Mouse (Mus musculus): Measurements from ENCODE around the gene Fchsd2. TPM values are rescaled to one million over a fixed set of nuclear protein-coding genes. Genes with fewer than 3 reads are reported as not detected.
A peak's percentile ranks its signal among the peaks of the same experiment; 100 is the strongest.

The Fchsd2 gene
- total and polyA plus RNA-seq, 3 experiments, result 9.7 to 31.3 (median 14.9) TPM

DNA sequence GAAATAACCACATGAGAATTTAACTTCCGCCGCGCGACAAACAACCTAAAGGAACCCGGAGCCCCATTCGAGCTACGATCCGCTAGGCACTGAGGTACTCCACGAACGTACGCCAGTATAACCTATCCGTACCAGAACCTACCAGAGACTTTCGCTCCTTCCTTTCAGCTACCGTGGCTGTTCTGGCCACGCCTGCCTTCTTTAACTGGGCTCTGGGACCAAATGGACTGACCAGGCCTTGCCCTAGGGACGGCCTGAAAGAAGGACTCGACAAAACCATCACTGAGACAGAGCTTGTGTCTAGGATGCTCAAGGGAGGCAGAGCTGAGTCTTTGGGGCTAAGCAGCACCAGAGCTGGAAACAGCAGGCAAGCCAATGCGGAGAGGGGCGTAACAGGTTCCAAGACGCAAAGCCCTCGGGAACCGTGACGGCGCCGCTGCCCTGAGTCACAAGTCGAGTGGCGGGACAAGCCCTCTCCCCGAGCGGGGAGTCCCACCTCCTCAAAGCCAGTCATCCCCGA is 208.8 kb downstream of the Fchsd2 start:
- ATAC-seq (ENCODE audit: extremely low read depth, insufficient number of reproducible peaks, low FRiP score, poor library complexity, severe bottlenecking), result no peak
- Histone ChIP-seq H3K36me3 (replicated peaks) (peaks cover 3% of the 10 kb centered on the region), H3K4me1 (ENCODE audit: insufficient read depth, low read depth, low read length) (peaks cover 25% of the 10 kb centered on the region), H3K4me3 (ENCODE audit: low read depth, low read length) (peak overlapping the region; percentile 79), H3K27me3 (ENCODE audit: insufficient read depth, low read length) (peaks cover 43% of the 10 kb centered on the region), H3K9me3 (replicated peaks) (no peaks in the 10 kb centered on the region)
- no peak for DNase-seq (ENCODE audit: low spot score)
- TF ChIP-seq TAL1 (conservative IDR thresholded peaks at IDR 0.05; ENCODE audit: low read depth, low read length) (no peak), CTCF (IDR thresholded peaks at IDR 0.05; ENCODE audit: low read depth, low read length) (no peak), GATA2 (IDR thresholded peaks at IDR 0.05; ENCODE audit: borderline replicate concordance, low read depth, low read length) (no peak), GATA1 (IDR thresholded peaks at IDR 0.05; ENCODE audit: borderline replicate concordance, low read length) (no peak), POLR2AphosphoS5 (IDR thresholded peaks at IDR 0.05; ENCODE audit: insufficient replicate concordance, low read depth, low read length) (no peak)

DNA sequence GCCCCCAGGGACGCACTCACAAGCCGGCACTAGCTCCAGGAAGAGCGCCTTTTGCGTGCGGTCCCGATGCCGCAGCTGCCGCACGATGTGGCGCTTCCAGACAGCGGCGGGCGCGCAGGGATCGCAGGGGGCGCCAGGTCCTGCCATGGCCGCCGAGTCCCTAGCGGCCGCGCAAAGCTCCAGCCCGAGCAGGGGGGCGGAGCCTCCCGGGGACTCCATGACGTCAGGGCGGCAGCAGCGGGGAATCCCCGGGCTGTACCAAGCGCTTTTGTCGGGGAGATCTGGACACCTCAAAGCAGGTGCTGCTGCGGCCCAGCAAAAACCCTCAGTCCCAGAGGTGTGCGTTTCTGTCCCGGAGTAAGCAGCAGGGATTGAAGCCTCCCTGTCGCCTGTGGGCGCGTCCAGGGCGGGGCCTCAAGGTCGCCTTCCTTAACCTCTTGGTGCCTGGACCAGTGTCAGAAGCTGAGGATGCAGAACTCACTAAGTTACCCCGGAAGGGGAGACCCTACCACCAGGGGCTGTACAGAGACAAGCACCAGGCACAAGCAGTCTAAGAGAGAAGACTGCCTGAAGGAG is 209.3 kb downstream of the Fchsd2 start, which contains the start of gene Atg16l2:
Gene Atg16l2, minus strand, starts transcription at position 371 of the 576 bp plus-strand sequence.
- H3K36me3 ChIP-seq (replicated peaks), result no peaks in the 10 kb centered on the region
- peaks cover 25% of the 10 kb centered on the region for H3K4me1 ChIP-seq (ENCODE audit: insufficient read depth, low read depth, low read length)
- peak within 1 kb of the TSS; percentile 79 for H3K4me3 ChIP-seq (ENCODE audit: low read depth, low read length)
- H3K9me3 ChIP-seq (replicated peaks), result no peaks in the 10 kb centered on the region
- peaks cover 43% of the 10 kb centered on the region for H3K27me3 ChIP-seq (ENCODE audit: insufficient read depth, low read length)
- ATAC-seq (ENCODE audit: extremely low read depth, insufficient number of reproducible peaks, low FRiP score, poor library complexity, severe bottlenecking) (peak; percentile 73), DNase-seq (ENCODE audit: low spot score) (peak; percentile 92)
- TF ChIP-seq CTCF (IDR thresholded peaks at IDR 0.05; ENCODE audit: low read depth, low read length) (no peak), GATA2 (IDR thresholded peaks at IDR 0.05; ENCODE audit: borderline replicate concordance, low read depth, low read length) (no peak)

DNA sequence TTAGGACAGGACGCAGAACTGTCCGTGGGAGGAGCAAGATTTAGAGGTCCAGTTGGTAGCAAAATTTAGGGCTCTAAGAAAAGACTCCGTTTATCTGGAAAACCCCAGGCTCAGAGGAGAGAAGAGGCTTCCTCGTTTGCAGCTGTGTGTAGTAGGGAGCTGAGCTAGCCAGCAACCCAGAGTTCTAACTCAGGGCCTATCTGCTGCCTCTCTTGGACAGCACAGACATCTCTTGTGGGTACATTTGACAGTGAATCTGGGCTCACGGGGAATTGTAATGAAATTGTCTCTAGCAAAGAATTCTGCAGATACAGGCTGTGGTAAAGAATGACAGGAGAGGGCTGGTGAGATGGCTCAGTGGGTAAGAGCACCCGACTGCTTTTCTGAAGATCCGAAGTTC is 210.0 kb downstream of the Fchsd2 start:
- TF ChIP-seq POLR2AphosphoS5 (IDR thresholded peaks at IDR 0.05; ENCODE audit: insufficient replicate concordance, low read depth, low read length) (no peak), CTCF (IDR thresholded peaks at IDR 0.05; ENCODE audit: low read depth, low read length) (no peak)
- peaks cover 25% of the 10 kb centered on the region for H3K4me1 ChIP-seq (ENCODE audit: insufficient read depth, low read depth, low read length)
- peaks cover 42% of the 10 kb centered on the region for H3K27me3 ChIP-seq (ENCODE audit: insufficient read depth, low read length)
- H3K9me3 ChIP-seq (replicated peaks), result no peaks in the 10 kb centered on the region
- H3K36me3 ChIP-seq (replicated peaks), result no peaks in the 10 kb centered on the region
- DNase-seq (ENCODE audit: low spot score) (no peak), ATAC-seq (ENCODE audit: extremely low read depth, insufficient number of reproducible peaks, low FRiP score, poor library complexity, severe bottlenecking) (no peak)
- peak overlapping the region; percentile 79; the same call in 1 of the 2 replicates for H3K4me3 ChIP-seq (ENCODE audit: low read depth, low read length)

DNA sequence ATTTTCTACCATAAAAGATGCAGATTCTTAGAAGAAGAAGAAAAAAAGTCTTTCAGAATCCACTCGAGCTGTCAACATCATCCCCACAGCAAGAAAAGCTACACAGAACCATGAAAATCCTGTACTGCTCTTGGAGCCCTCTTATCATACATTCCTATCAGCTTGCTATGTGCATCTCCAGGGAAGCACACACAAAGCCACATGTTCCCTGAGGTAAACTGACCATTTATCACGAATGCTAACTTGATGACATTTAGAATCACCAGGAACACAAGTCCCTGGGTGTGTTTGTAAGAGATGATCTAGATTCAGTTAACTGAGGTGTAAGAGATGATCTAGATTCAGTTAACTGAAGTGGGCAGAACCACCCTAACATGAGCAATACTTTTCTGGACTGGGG is 214.2 kb downstream of the Fchsd2 start:
- peaks cover 8% of the 10 kb centered on the region; the same call in 1 of the 2 replicates for H3K27me3 ChIP-seq (ENCODE audit: insufficient read depth, low read length)
- no peaks in the 10 kb centered on the region for H3K9me3 ChIP-seq (replicated peaks)
- H3K4me1 ChIP-seq (ENCODE audit: insufficient read depth, low read depth, low read length), result peaks cover 26% of the 10 kb centered on the region
- DNase-seq (ENCODE audit: low spot score) (no peak), ATAC-seq (ENCODE audit: extremely low read depth, insufficient number of reproducible peaks, low FRiP score, poor library complexity, severe bottlenecking) (no peak)
- H3K36me3 ChIP-seq (replicated peaks), result no peaks in the 10 kb centered on the region
- TF ChIP-seq GATA2 (IDR thresholded peaks at IDR 0.05; ENCODE audit: borderline replicate concordance, low read depth, low read length) (no peak), GATA1 (IDR thresholded peaks at IDR 0.05; ENCODE audit: borderline replicate concordance, low read length) (no peak), TAL1 (conservative IDR thresholded peaks at IDR 0.05; ENCODE audit: low read depth, low read length) (no peak), POLR2AphosphoS5 (IDR thresholded peaks at IDR 0.05; ENCODE audit: insufficient replicate concordance, low read depth, low read length) (no peak), CTCF (IDR thresholded peaks at IDR 0.05; ENCODE audit: low read depth, low read length) (no peak)
- no peak overlapping the region for H3K4me3 ChIP-seq (ENCODE audit: low read depth, low read length)

DNA sequence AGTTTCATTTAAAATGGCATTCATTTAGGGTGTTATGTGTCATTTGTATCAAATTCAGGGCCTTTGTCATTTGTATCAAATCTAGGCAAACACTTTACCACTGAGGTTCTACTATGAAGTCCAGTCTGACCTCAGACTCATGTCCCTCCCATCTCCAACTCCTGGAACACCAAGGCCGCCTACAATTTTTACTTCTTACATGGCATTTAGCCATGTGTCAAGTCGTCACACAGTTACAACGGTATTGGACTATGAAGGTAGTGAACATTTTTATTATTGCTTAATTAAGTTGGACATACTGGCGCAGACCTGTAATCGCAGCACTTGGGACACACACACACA is 217.3 kb downstream of the Fchsd2 start:
- no peak for ATAC-seq (ENCODE audit: extremely low read depth, insufficient number of reproducible peaks, low FRiP score, poor library complexity, severe bottlenecking)
- peaks cover 17% of the 10 kb centered on the region for H3K27me3 ChIP-seq (ENCODE audit: insufficient read depth, low read length)
- no peak for TF ChIP-seq TAL1 (conservative IDR thresholded peaks at IDR 0.05; ENCODE audit: low read depth, low read length)
- TF ChIP-seq CTCF (IDR thresholded peaks at IDR 0.05; ENCODE audit: low read depth, low read length), result no peak
- TF ChIP-seq GATA1 (IDR thresholded peaks at IDR 0.05; ENCODE audit: borderline replicate concordance, low read length), result no peak
- TF ChIP-seq POLR2AphosphoS5 (IDR thresholded peaks at IDR 0.05; ENCODE audit: insufficient replicate concordance, low read depth, low read length), result no peak
- no peak for TF ChIP-seq GATA2 (IDR thresholded peaks at IDR 0.05; ENCODE audit: borderline replicate concordance, low read depth, low read length)
- H3K36me3 ChIP-seq (replicated peaks), result no peaks in the 10 kb centered on the region
- peak overlapping the region; percentile 74 for H3K4me3 ChIP-seq (ENCODE audit: low read depth, low read length)
- H3K9me3 ChIP-seq (replicated peaks), result no peaks in the 10 kb centered on the region
- H3K4me1 ChIP-seq (ENCODE audit: insufficient read depth, low read depth, low read length), result peaks cover 20% of the 10 kb centered on the region
- no peak for DNase-seq (ENCODE audit: low spot score)

DNA sequence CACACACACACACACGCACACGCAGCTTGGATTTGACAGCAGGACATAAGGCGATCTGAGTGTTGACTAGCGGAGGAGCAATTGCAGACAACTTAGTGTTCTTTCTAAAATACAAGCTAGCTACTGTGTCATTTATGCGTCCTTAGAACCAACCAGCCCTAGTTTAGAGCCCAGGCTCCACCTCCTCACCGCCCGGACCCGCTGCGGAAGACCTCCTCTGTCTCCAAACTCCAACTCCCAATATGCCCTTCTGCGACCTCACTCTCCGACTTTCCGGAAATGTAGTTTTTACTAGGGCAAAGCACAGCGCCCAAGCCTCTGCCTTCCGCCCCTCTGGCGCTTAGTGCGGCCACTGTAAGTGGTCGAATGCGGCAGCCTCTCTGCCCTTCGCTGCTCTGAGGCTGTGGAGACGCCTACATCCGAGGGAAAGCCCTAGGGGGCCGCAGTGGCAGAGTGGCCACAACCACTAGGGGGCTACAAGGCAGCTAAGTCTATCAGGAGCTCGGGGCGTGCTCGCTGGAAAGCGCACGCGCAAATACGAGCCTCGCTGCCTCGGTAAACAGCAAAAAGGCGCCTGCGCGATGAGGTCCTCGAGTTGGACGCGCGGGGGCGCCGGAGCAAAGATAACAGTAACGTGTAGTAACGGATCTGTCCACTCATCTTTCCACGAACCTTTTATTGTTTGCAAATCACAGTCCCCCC is 217.8 kb downstream of the Fchsd2 start:
- ATAC-seq (ENCODE audit: extremely low read depth, insufficient number of reproducible peaks, low FRiP score, poor library complexity, severe bottlenecking) (peak; percentile 85), DNase-seq (ENCODE audit: low spot score) (peak; percentile 88)
- H3K4me1 ChIP-seq (ENCODE audit: insufficient read depth, low read depth, low read length), result peaks cover 20% of the 10 kb centered on the region
- H3K27me3 ChIP-seq (ENCODE audit: insufficient read depth, low read length), result peaks cover 17% of the 10 kb centered on the region
- H3K9me3 ChIP-seq (replicated peaks), result no peaks in the 10 kb centered on the region
- no peaks in the 10 kb centered on the region for H3K36me3 ChIP-seq (replicated peaks)
- peak; percentile 76 for TF ChIP-seq CTCF (IDR thresholded peaks at IDR 0.05; ENCODE audit: low read depth, low read length)
- no peak for TF ChIP-seq POLR2AphosphoS5 (IDR thresholded peaks at IDR 0.05; ENCODE audit: insufficient replicate concordance, low read depth, low read length)
- TF ChIP-seq GATA2 (IDR thresholded peaks at IDR 0.05; ENCODE audit: borderline replicate concordance, low read depth, low read length), result no peak
- no peak for TF ChIP-seq GATA1 (IDR thresholded peaks at IDR 0.05; ENCODE audit: borderline replicate concordance, low read length)
- no peak for TF ChIP-seq TAL1 (conservative IDR thresholded peaks at IDR 0.05; ENCODE audit: low read depth, low read length)
- peak overlapping the region; percentile 74 for H3K4me3 ChIP-seq (ENCODE audit: low read depth, low read length)

Measured in G1E (cell line).